Mouse (Mus musculus) neural tube, embryonic 13.5 days (tissue): ENCODE results near the gene Ercc1. TPM values are rescaled to one million over a fixed set of nuclear protein-coding genes. Genes with fewer than 3 reads are reported as not detected.

Experiments
- ATAC-seq: fragments of 200-750 bp; cut with Nextera tagmentation; 2 replicates; pipeline ENCODE4 v1.8.0; 2017; ENCODE audit warnings: low read depth, mild to moderate bottlenecking, moderate TSS enrichment, moderate library complexity
- H3K27ac ChIP-seq: fragments of 300-500 bp; sonication (generic); replicated peaks from 2 replicates; pipeline ENCODE4 v1.5.1; 2015; ENCODE audit warnings: moderate library complexity, mild to moderate bottlenecking, inconsistent platforms
- H3K27me3 ChIP-seq: fragments of 300-500 bp; sonication (generic); 2 replicates; pipeline ENCODE4 v1.6.1; 2015; ENCODE audit warnings: mild to moderate bottlenecking, inconsistent platforms
- H3K36me3 ChIP-seq: fragments of 300-500 bp; sonication (generic); 2 replicates; pipeline ENCODE4 v1.6.1; 2015; ENCODE audit warnings: mild to moderate bottlenecking, inconsistent platforms
- H3K4me1 ChIP-seq: fragments of 300-500 bp; sonication (generic); replicated peaks from 2 replicates; pipeline ENCODE4 v1.6.1; 2015; ENCODE audit warnings: inconsistent platforms
- H3K4me2 ChIP-seq: fragments of 300-500 bp; sonication (generic); 2 replicates; pipeline ENCODE4 v1.6.1; 2015; ENCODE audit warnings: inconsistent platforms, mild to moderate bottlenecking, moderate library complexity
- H3K4me3 ChIP-seq: fragments of 300-500 bp; sonication (generic); 2 replicates; pipeline ENCODE4 v1.5.1; 2015; ENCODE audit warnings: mild to moderate bottlenecking, inconsistent platforms
- H3K9ac ChIP-seq: fragments of 300-500 bp; sonication (generic); 2 replicates; pipeline ENCODE4 v1.6.1; 2015; ENCODE audit warnings: moderate library complexity, mild to moderate bottlenecking, inconsistent platforms
- H3K9me3 ChIP-seq: fragments of 300-500 bp; sonication (generic); 2 replicates; pipeline ENCODE4 v1.6.1; 2016; ENCODE audit warnings: inconsistent platforms
- WGBS: fragments of 180-500 bp; shearing (Covaris S2); methylation state at CpG from one replicate; pipeline ENCODE4 v1.1.7; 2015; 5-methylcytosine and 5-hydroxymethylcytosine counted together
- polyA plus RNA-seq: library from polyadenylated mRNA; unstranded; fragments of >200 nt; fragmentation: Nextera tagmentation; extraction: Ambion mirVana; gene quantifications from 2 replicates; pipeline ENCODE4 v1.2.1, GENCODE M21; 2015

Ercc1 gene
- polyA plus RNA-seq, 1 experiment from 2014 or later, result 90.7 TPM

DNA sequence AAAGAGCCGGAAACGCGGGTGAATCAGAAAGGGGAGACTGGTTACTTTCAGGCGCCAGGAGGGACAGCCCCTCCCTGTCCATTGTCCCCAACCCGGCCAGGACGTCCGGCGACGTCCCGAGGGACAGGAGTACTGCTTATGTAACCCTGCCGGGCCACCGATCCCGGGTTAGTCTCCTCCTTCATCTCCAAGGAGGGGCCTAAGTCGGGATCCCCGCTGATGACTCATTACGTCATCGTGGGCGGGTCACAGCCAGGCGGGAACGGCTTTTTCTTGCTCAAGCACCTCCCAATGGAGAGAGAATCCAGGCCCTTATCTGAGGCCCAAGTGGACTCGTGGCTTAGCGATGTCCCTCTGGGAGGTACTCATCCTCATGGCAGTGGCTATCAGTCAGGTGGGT, 17.4 kb upstream of the Ercc1 start:
- H3K4me2 ChIP-seq, result peak overlapping the region; percentile 72
- H3K4me3 ChIP-seq, result peak overlapping the region; percentile 39
- H3K4me1 ChIP-seq, result peaks cover 20% of the 10 kb centered on the region
- H3K9me3 ChIP-seq, result no peaks in the 10 kb centered on the region
- peak; percentile 56 for ATAC-seq
- WGBS, result under 1% methylated on average over 22 of the region's 22 CpGs
- peak overlapping the region; percentile 64 for H3K27ac ChIP-seq
- 0 out of 2 replicates have a peak, but pooled peaks cover 5% of the 10 kb centered on the region for H3K27me3 ChIP-seq
- H3K36me3 ChIP-seq, result no peaks in the 10 kb centered on the region
- peak overlapping the region; percentile 60 for H3K9ac ChIP-seq

- no peak for ATAC-seq
- peak overlapping the region; percentile 60; the same call in 1 of the 2 replicates for H3K9ac ChIP-seq
- H3K4me2 ChIP-seq, result peak overlapping the region; percentile 72
- peaks cover 20% of the 10 kb centered on the region for H3K4me1 ChIP-seq
- no peak overlapping the region for H3K4me3 ChIP-seq
- H3K27me3 ChIP-seq, result no peaks in the 10 kb centered on the region
- no peaks in the 10 kb centered on the region for H3K36me3 ChIP-seq
- H3K27ac ChIP-seq, result no peak overlapping the region
- no peaks in the 10 kb centered on the region for H3K9me3 ChIP-seq
- 84% methylated on average over 5 of the region's 5 CpGs for WGBS
Observed at GRCm38 (mm10) chr7:19327782-19328181, 16.8 kb upstream of the Ercc1 start.

DNA sequence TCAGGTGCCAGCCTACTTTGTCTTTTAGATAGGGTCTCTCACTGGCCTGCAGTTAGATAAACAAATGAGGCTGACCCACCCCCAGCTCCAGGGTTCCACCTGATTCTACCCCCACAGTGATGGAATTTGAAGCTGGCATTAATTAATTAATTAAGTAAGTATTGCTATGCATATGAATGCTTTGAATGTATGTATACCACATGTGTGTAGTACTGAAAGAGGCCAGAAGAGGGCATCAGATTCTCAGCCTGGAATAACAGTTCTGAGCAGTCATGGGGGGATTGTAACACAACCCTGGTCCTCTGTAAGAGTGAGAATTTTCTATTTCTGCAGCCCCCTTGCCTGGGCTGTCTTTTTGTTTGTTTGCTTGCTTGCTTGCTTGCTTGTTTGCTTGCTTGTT, 16.2 kb upstream of the Ercc1 start:
- no peaks in the 10 kb centered on the region for H3K36me3 ChIP-seq
- peaks cover 22% of the 10 kb centered on the region for H3K4me1 ChIP-seq
- ATAC-seq, result no peak
- H3K27ac ChIP-seq, result no peak overlapping the region
- no peak overlapping the region for H3K4me2 ChIP-seq
- H3K27me3 ChIP-seq, result no peaks in the 10 kb centered on the region
- no peaks in the 10 kb centered on the region for H3K9me3 ChIP-seq
- H3K4me3 ChIP-seq, result no peak overlapping the region
- no peak overlapping the region for H3K9ac ChIP-seq

DNA sequence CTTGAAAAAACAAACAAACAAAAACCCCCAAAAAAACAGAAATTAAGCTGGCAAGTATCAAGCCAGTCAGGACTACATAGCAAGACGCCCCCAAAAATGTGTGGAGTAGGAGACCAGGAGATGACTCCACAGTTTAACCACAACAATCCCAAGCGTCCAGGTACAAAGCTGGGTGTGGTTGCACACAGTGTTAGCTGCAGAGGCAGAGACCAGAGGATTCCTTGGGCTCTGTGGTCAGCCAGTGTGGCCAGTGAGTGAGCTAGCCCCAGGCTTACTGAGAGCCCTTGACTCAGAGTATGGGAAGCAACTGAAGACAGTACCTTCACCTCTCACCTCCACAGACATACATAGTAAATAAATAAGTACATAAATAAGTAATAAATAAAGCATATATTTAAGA, 12.7 kb upstream of the Ercc1 start:
- no peaks in the 10 kb centered on the region for H3K36me3 ChIP-seq
- peaks cover 20% of the 10 kb centered on the region for H3K4me1 ChIP-seq
- H3K27me3 ChIP-seq, result no peaks in the 10 kb centered on the region
- H3K27ac ChIP-seq, result no peak overlapping the region
- WGBS, result 70% methylated on average over 2 of the region's 2 CpGs
- no peaks in the 10 kb centered on the region for H3K9me3 ChIP-seq
- H3K4me2 ChIP-seq, result no peak overlapping the region
- no peak for ATAC-seq
- no peak overlapping the region for H3K9ac ChIP-seq
- peak overlapping the region; percentile 51; the same call in 1 of the 2 replicates for H3K4me3 ChIP-seq

- WGBS, result under 1% methylated on average over 50 of the region's 52 CpGs
- Histone ChIP-seq H3K27me3 (no peaks in the 10 kb centered on the region), H3K9ac (peak overlapping the region; percentile 82), H3K4me1 (peaks cover 11% of the 10 kb centered on the region), H3K27ac (peak overlapping the region; percentile 75), H3K4me3 (peak overlapping the region; percentile 51), H3K4me2 (peak overlapping the region; percentile 75), H3K36me3 (no peaks in the 10 kb centered on the region), H3K9me3 (no peaks in the 10 kb centered on the region)
- ATAC-seq, result peak; percentile 45
Observed at GRCm38 (mm10) chr7:19332709-19333352, 11.7 kb upstream of the Ercc1 start.

DNA sequence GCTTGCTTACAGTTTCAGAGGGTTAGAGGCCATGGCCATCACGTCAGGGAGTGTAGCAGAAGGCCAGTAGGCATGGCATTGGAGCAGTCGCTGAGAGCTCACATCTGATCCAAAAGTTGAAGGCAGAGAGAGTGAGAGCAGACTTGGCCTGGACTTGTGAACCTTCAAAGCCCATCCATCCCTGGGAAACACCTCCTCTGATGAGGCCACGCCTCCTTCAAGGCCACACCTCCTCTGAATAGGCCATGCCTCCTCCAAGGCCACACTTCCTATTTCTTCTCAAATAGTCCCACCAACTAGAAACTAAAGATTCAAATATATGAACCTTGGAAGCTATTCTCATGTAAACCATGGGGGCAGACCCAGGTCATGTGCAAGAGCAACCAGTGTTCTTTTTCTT, 9.0 kb upstream of the Ercc1 start:
- Histone ChIP-seq H3K4me2 (no peak overlapping the region), H3K4me1 (peaks cover 9% of the 10 kb centered on the region), H3K27me3 (peaks cover 4% of the 10 kb centered on the region; the same call in 1 of the 2 replicates), H3K27ac (no peak overlapping the region), H3K9ac (no peak overlapping the region), H3K36me3 (no peaks in the 10 kb centered on the region), H3K4me3 (no peak overlapping the region), H3K9me3 (no peaks in the 10 kb centered on the region)
- WGBS, result 39% methylated on average over 3 of the region's 3 CpGs
- ATAC-seq, result no peak

- ATAC-seq, result no peak
Observed at GRCm38 (mm10) chr7:19337122-19337521, 7.5 kb upstream of the Ercc1 start.

GRCm38 (mm10) chr7:19338060-19338459, 6.5 kb upstream of the Ercc1 start:
- Histone ChIP-seq H3K27ac (no peak overlapping the region), H3K4me1 (peaks cover 28% of the 10 kb centered on the region), H3K9me3 (no peaks in the 10 kb centered on the region), H3K9ac (no peak overlapping the region), H3K4me2 (no peak overlapping the region), H3K36me3 (no peaks in the 10 kb centered on the region), H3K4me3 (no peak overlapping the region), H3K27me3 (peaks cover 22% of the 10 kb centered on the region)
- WGBS, result 52% methylated on average over 2 of the region's 2 CpGs
- ATAC-seq, result no peak

More at GRCm38 (mm10) chr7:19337122-19337521, 7.5 kb upstream of the Ercc1 start:
- peaks cover 20% of the 10 kb centered on the region for H3K4me1 ChIP-seq
- H3K4me3 ChIP-seq, result no peak overlapping the region
- no peak overlapping the region for H3K9ac ChIP-seq
- WGBS, result 64% methylated on average over 10 of the region's 10 CpGs
- no peak overlapping the region for H3K4me2 ChIP-seq
- no peaks in the 10 kb centered on the region for H3K9me3 ChIP-seq
- H3K27me3 ChIP-seq, result peaks cover 19% of the 10 kb centered on the region
- H3K27ac ChIP-seq, result no peak overlapping the region
- no peaks in the 10 kb centered on the region for H3K36me3 ChIP-seq

DNA sequence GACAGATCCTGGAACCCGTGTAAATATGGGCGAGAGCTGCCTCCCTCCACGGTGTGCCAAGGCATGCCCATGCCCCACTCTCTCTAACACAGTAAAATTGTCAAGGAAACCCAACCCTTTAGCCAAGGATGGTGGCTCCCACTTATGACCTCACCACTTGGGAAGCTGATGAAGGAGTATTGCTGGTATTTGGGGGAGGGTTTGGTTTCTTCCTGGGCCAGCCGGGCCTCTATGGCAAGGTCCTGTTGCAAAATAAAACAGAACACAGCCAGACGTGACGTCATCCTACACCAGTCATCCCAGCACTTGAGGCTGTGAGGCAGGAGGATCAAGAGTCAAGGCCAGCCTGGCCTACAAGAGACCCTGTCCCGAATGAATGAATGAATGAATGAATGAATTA, 6.0 kb upstream of the Ercc1 start:
- Histone ChIP-seq H3K4me1 (peaks cover 24% of the 10 kb centered on the region), H3K9ac (0 out of 2 replicates have a peak overlapping the region, but pooled peaks have one; percentile 12), H3K4me3 (no peak overlapping the region), H3K9me3 (no peaks in the 10 kb centered on the region), H3K36me3 (no peaks in the 10 kb centered on the region), H3K4me2 (no peak overlapping the region), H3K27ac (no peak overlapping the region), H3K27me3 (peaks cover 22% of the 10 kb centered on the region)
- WGBS, result 73% methylated on average over 7 of the region's 7 CpGs
- no peak for ATAC-seq

DNA sequence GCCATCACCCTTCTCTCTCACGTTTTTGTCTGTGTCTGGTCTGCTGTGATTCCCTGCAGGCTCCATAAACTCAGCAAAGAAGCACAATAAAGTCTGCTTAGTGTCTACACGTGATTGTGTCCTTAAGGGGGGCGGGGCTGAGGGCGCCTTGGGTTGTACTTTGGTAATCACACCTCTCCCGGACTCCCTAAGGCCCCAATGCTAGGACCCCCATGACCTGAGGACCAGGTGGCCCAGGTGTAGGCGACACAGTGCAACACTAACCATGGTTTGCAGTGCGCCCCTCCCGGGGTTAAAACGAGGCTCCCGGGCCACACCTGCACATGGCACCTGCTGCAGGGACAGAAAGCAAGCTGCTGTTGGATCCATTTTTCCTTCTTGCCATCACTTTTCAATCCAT, 3.3 kb upstream of the Ercc1 start:
- Histone ChIP-seq H3K4me1 (peaks cover 35% of the 10 kb centered on the region), H3K36me3 (no peaks in the 10 kb centered on the region), H3K4me3 (peak overlapping the region; percentile 45; the same call in 1 of the 2 replicates), H3K4me2 (peak overlapping the region; percentile 85), H3K27me3 (peaks cover 22% of the 10 kb centered on the region), H3K27ac (no peak overlapping the region), H3K9me3 (no peaks in the 10 kb centered on the region), H3K9ac (no peak overlapping the region)
- no peak for ATAC-seq
- 17% methylated on average over 10 of the region's 10 CpGs for WGBS

GRCm38 (mm10) chr7:19341761-19342409, 2.7 kb upstream of the Ercc1 start:
- ATAC-seq, result no peak

DNA sequence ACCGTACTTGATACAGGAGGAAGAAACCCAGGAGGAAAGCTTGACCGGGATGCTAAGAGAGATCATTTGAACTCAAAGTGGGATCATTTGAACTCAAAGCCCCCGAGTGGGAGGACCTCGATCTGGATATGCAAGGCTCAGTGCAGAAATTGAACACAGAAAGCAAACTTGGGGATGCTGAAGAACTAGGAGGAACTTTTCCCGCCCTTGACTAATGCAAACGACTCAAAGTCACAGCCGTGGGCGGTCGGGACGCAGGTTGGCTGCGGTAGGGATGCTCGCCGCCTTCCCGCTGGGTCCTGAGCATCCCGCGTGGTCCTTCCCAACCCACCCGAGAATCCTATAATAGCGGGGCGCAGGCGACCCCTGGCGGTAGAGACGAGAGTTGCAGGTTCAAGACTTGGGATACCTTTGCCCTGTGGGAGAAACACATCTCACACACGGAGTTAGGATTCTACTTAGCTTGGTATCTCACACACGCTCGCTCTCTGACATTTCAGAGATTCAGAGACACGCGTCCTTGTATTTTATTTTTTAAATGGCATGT, 2.0 kb upstream of the Ercc1 start:
- WGBS, result under 1% methylated on average over 27 of the region's 27 CpGs
- Histone ChIP-seq H3K9ac (peak overlapping the region; percentile 66), H3K9me3 (no peaks in the 10 kb centered on the region), H3K4me2 (peak overlapping the region; percentile 85), H3K4me1 (peaks cover 37% of the 10 kb centered on the region), H3K27ac (no peak overlapping the region), H3K27me3 (peaks cover 22% of the 10 kb centered on the region), H3K4me3 (peak overlapping the region; percentile 45), H3K36me3 (no peaks in the 10 kb centered on the region)
- peak; percentile 11; the same call in 1 of the 2 replicates for ATAC-seq

More at GRCm38 (mm10) chr7:19341761-19342409, 2.7 kb upstream of the Ercc1 start:
- H3K27ac ChIP-seq, result no peak overlapping the region
- H3K4me1 ChIP-seq, result peaks cover 37% of the 10 kb centered on the region
- peaks cover 22% of the 10 kb centered on the region for H3K27me3 ChIP-seq
- 1% methylated on average over 41 of the region's 41 CpGs for WGBS
- peak overlapping the region; percentile 45 for H3K4me3 ChIP-seq
- H3K4me2 ChIP-seq, result peak overlapping the region; percentile 85
- no peaks in the 10 kb centered on the region for H3K9me3 ChIP-seq
- no peaks in the 10 kb centered on the region for H3K36me3 ChIP-seq
- H3K9ac ChIP-seq, result peak overlapping the region; percentile 66
